Mouse (Mus musculus): ENCODE data around the gene Gm17374.

DNA sequence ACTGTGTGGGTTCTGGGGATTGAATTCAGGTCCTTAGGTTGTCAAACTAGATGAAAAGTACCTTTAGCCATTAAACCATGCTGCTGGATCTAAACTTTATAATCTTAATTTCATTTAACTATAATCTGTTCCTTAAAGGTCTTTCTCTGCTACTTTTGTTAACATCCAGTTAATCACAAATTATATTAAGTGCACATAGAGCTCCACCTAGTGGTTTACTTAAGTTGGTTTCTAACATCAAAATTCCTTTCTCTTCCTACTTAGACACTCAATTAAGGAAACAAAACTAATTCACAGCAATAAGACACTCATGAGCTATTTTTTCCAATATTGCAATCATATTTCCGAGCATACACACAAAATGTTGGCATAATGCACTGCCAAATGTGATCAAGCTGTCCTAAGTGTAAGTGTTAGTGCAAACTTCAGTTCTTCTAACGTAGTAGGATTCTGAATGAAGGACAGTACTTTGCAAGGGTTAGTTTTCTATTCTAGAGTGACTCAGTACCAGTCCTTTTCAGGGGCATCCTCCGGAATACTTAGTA, 7.4 kb downstream of the Gm17374 start:
- TF ChIP-seq GATA1 (IDR thresholded peaks at IDR 0.05; ENCODE audit: low read length) (no peak), TAL1 (IDR thresholded peaks at IDR 0.05; ENCODE audit: low read length) (no peak)

Data from erythroblast, embryonic 14.5 days (primary cell).